Mouse (Mus musculus) 3T3-L1 (cell line): ENCODE results near the gene Fa2h.

Experiments used
- DNase-seq: peaks from one replicate; pipeline ENCODE4 v3.0.0-alpha.2; 2015; ENCODE audit warnings: low read depth, low spot score

Fa2h gene

DNA sequence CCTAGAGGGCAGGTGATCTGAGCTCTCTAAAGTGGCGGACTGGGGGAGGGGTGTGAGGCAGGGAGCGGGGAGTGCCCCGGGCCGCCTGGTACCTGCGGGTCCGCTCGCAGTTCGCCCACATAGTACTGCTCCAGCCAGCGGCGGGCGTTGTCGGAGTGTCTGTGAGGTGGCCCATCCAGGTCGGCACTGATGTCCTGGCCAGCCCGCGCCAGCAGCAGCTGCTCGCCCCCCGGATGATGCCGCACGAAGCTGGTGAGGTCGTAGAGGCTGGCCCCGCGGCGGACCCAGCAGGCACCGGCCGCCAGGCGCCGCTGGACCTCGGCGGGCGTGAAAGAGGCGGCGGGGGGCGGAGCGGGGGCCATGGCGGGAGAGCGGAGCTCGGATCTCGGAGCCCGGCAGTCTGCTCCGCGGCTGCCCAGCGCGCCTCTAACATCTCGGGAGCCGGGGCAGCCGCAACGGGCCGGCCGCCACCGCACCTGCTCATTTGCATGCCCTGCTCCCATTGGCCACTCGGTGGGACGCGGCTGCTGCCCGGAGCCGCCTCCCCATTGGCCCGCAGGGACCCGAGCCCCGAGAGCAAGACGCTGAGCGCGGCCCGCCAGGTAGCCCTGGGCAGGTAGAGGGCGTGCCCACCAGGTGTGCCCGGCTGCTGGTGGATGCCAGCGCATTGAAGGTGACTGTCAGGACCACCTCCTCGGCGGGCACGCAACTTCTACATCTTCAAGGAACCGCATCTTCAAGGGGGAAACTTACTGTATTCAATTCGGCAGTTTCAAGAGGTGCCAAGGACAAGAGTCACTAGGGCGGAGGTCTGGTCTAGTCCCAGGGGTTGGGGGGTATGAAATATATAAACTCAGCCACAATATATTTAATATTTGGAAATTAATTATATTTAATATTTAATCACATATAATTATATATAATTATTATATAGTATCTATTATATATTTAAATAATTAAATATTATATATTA lies at the start of gene Fa2h:
Gene Fa2h (minus strand): TSS at position 434 of the 973 bp plus-strand sequence.
- DNase-seq, result no peak

- peak; percentile 97 for DNase-seq
Measured at GRCm38 (mm10) chr8:111439189-111439588, 45.6 kb upstream of the Fa2h start.

GRCm38 (mm10) chr8:111435071-111435828 lies 41.6 kb upstream of the Fa2h start:
- DNase-seq, result peak; percentile 61

DNA sequence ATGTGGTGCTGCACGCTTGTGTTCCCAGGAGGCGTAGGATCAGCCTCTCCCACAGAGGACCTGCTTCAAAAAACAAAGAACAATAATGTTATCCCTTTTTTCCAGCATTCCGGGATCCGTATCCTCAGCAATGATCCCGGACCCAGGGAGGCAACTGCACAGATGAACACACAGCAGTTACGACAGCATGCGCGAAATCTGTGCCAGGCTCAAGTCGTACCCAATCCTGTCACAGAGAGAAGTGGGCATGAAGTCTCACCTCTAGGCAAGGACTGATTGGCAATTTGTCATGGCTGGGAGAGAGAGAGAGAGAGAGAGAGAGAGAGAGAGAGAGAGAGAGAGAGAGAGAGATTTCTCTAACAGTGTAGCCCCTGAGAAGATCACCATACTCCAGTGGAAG lies 31.0 kb upstream of the Fa2h start:
- DNase-seq, result no peak

DNA sequence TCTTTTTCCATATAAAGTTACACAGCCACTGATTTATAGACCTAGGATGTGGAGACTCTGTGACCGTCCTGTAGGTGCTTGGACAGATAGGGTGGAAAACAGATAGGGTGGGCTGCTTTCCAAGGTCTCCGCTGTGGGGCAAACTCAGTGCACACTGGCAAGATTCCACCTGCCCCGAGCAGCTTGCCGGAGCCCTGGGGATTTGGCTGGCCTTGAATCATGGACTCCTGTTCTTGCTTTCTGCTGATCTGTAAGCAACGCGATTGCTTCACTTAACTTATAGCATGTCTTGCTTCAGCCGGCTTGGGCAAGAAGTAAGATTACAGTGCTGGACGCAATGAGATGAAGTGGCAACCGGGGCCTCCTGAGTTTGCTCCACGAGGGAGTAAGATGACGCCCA lies 30.6 kb upstream of the Fa2h start:
- DNase-seq, result no peak

DNA sequence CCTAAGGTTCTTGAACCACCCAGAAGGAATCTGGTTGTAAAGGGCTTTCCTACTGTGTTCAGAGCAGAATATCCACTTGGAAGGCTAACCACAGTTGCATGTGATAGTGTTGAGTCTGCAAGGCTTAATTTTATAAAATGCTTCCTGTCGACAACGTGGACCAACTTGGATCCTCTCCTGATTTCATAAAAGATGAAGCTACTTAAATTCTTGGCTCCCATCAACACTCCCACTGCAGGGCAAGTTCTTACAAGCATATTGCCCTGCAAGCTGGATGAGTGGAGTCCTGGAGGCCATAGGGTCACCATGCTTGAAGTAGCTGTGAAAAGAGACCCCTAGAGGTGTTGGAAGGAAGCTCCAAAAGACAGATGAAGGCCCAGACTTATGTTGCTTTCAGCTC lies 29.0 kb upstream of the Fa2h start:
- DNase-seq, result no peak

DNA sequence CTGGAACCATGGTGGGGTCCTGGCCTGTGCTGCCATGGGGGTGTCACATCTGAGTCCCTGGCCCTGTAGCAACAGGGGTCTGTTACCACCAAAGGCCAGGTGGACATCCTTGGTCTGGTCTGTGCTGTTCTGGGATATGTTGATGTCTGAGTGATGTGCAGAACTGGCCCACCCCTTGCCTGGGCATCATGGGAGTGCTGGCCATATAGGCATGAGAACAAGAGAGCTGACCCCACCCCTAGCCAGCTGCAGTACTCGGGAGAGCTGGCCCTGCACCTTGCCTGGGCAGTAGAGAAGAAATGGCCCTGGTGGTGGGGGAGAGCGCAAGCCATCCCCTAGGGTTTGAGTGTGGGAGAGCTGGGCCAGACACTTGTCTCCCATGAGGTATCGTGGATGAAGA lies 25.5 kb upstream of the Fa2h start:
- no peak for DNase-seq

DNA sequence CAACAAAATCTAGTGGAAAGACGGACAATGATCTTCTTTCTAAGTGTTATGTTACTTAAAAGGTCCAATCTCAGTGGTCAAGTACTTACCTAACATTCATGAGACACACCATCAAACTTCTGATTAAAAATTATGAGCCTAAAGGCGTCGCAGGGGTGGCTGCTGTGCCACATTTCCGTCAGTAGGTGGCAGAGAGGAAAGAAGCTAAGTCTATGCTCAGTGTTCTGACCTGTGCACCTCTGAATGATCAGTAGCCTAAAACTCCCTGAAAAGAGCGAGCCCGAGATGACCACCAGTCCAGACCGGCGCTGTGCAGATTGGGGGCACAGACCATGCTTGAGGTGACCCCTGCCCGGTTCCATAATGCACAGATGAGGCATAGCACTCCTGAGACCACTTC lies 25.0 kb upstream of the Fa2h start:
- peak; percentile 72 for DNase-seq

- no peak for DNase-seq
Measured at GRCm38 (mm10) chr8:111417222-111417621, 23.6 kb upstream of the Fa2h start.

DNA sequence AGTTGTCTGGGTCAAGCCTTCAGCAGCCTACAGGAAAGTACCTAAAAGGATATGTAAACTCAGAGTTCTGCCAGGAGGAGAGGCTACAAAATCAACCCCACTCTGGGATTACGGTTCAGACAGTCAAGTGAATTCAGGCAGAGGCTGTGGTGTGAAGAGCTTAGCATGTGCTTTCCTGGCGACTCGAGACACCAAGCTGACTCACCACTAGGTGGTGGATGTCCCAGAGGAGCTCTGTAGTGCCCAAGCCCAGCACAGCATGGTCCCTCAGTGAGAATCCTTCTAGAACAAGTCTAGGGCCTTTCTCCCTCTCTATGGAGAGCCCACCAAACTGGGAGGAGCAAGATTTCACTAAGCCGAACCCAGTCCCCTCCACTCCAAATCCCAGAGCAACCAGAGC lies 9.8 kb upstream of the Fa2h start:
- DNase-seq, result peak; percentile 54

- DNase-seq, result no peak
Measured at GRCm38 (mm10) chr8:111391268-111391667, 2.4 kb downstream of the Fa2h start.

DNA sequence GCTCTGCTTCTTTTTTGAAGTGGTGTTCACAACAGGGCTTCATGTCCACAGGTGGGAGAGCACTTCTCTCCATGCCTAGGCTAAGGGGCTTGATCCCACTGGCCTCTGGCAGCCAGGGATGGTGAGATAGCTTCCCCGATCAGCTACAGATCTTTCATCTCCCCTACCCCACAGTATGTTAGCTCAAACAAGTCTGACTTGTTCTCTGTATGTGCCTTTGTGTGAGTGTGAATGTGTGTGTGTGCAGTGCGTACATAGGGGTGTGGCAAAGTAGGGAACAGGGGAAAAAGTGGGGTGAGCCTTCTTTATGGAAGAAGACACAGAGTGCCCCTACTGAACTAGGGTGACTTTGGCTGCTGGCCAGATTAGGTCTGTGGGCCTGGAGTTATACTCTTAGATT lies 2.8 kb downstream of the Fa2h start:
- no peak for DNase-seq

- peak; percentile 85 for DNase-seq
Measured at GRCm38 (mm10) chr8:111389581-111389980, 4.0 kb downstream of the Fa2h start.

DNA sequence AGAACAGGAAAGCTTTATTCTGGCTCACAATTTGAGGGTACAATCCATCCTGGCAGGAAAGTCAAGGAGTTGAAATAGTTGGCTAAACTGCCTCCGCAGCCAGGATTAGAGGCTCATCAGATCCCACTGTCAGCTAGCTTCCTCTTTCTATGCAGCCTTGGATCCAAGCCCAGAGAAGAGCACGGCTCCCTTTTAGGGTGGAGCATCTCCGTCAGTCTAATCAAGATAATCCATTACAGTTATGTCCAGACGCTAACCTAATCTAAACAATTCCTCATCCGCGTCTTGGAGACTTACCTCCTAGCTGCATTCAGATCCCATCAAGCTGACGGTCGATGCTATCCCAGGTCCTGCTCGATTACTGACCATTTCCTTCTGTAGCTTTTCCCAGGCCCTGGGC lies 7.7 kb downstream of the Fa2h start:
- no peak for DNase-seq

- DNase-seq, result no peak
Measured at GRCm38 (mm10) chr8:111384628-111385027, 9.0 kb downstream of the Fa2h start.

DNA sequence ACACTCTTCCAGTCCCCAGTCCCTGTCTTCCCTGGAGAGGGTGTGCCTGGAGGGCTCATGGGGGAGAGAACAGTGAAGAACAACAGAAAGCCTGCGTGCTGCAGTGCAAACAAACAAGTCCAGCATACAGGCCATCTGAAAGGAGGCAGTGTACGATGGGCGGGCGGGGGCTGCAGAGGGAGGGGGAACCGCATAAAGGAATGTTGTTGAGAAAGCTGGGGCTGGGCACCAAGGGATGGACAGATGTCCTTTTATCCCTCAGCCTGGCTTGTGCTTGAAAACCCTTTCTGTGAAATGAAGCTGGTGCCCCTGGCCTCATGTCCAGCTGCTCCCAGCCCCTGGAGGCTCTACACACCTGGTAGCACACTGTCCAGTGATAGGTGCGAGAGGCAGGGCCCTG lies 18.4 kb downstream of the Fa2h start:
- no peak for DNase-seq

GRCm38 (mm10) chr8:111369711-111370110 lies 23.9 kb downstream of the Fa2h start:
- peak; percentile 54 for DNase-seq

GRCm38 (mm10) chr8:111367350-111367749 lies 26.3 kb downstream of the Fa2h start:
- DNase-seq, result no peak

- DNase-seq, result no peak
Measured at GRCm38 (mm10) chr8:111366610-111367234, 26.9 kb downstream of the Fa2h start.

DNA sequence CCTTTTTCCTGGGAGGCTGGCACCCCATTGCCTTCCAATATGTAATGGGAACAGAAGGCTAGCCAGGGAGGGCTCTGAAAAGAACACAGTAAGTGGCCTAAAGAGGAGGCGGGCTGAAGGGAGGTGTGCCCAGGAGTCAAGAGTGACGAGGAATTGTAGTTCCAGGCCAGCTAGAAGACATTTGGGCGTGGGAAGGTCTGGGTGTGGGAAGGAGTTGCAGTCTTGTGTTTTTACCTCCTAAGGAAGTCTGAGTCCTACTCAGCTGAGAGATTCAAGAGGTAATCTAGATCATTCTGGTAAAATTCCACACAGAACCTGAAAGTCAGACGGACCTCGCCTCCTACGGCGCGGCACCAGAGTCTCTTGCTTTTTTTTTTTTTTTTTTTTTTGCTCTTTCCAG lies 30.1 kb downstream of the Fa2h start:
- no peak for DNase-seq

GRCm38 (mm10) chr8:111360579-111361209 lies 32.9 kb downstream of the Fa2h start:
- DNase-seq, result no peak

GRCm38 (mm10) chr8:111359936-111360335 lies 33.7 kb downstream of the Fa2h start:
- peak; percentile 46 for DNase-seq
